Mouse (Mus musculus) CH12.LX (cell line): ENCODE data around the gene Mrpl41. TPM values are rescaled to one million over a fixed set of nuclear protein-coding genes. Genes with fewer than 3 reads are reported as not detected.
A peak's percentile ranks its signal among the peaks of the same experiment; 100 is the strongest.

Experiments used
- DNase-seq: peaks from one replicate; pipeline ENCODE4 v3.0.0-alpha.2; 2013; ENCODE audit errors: extremely low read depth
- H3K27ac ChIP-seq: 2 replicates; pipeline ENCODE4 v1.5.1; 2012; ENCODE audit warnings: low read depth, mild to moderate bottlenecking, control low read depth, moderate library complexity; ENCODE audit not compliant: insufficient read depth
- H3K27me3 ChIP-seq: replicated peaks from 2 replicates; pipeline ENCODE3; 2012; ENCODE audit warnings: inconsistent platforms
- H3K36me3 ChIP-seq, 2 experiments: replicated peaks in 1 of 2; 2 replicates each; pipeline versions ENCODE3 to v1.6.1; 2012; ENCODE audit warnings: inconsistent platforms in 1 of 2, low read length in 1 of 2, mild to moderate bottlenecking in 1 of 2, mixed read lengths in 1 of 2, moderate library complexity in 1 of 2; ENCODE audit not compliant: control insufficient read depth in 1 of 2, insufficient read depth in 1 of 2
- H3K4me1 ChIP-seq, 2 experiments: 2 replicates each; pipeline ENCODE4 v1.6.1; 2012; ENCODE audit warnings: inconsistent platforms in 1 of 2, moderate library complexity in 1 of 2; ENCODE audit not compliant: insufficient read depth in 2 of 2, control insufficient read depth in 1 of 2
- H3K4me2 ChIP-seq: 2 replicates; pipeline ENCODE4 v1.6.1; 2012; ENCODE audit warnings: low read depth, mild to moderate bottlenecking, control low read depth; ENCODE audit not compliant: poor library complexity, insufficient read depth, severe bottlenecking
- H3K4me3 ChIP-seq, 3 experiments: fragments of 150-350 bp in 1 of 3; sonication (generic) in 1 of 3; replicated peaks in 1 of 3; 2 replicates each; pipeline versions ENCODE3 to v1.5.1; 2011 to 2012; ENCODE audit warnings: low read depth in 2 of 3, low read length in 2 of 3, mild to moderate bottlenecking in 2 of 3, moderate library complexity in 2 of 3, control low read depth in 1 of 3, improper control_type of control experiment in 1 of 3, inconsistent platforms in 1 of 3, mixed read lengths in 1 of 3; ENCODE audit not compliant: poor library complexity in 1 of 3
- H3K79me2 ChIP-seq: replicated peaks from 2 replicates; pipeline ENCODE4 v1.6.1; 2012; ENCODE audit warnings: mild to moderate bottlenecking, moderate library complexity; ENCODE audit not compliant: control insufficient read depth, poor library complexity, insufficient read depth, severe bottlenecking; ENCODE audit errors: extremely low read depth
- H3K9ac ChIP-seq: 2 replicates; pipeline ENCODE4 v1.6.1; 2012; ENCODE audit warnings: low read depth, mild to moderate bottlenecking, control low read depth, moderate library complexity; ENCODE audit not compliant: insufficient read depth
- H3K9me3 ChIP-seq: replicated peaks from 2 replicates; pipeline ENCODE3; 2012; ENCODE audit warnings: low read length, inconsistent platforms, mixed read lengths
- CTCF ChIP-seq, 2 experiments: IDR thresholded peaks in 1 of 2; conservative IDR thresholded peaks in 1 of 2; 2 replicates each; pipeline ENCODE4 v1.5.1; 2011 to 2012; ENCODE audit warnings: low read depth in 2 of 2, low read length in 2 of 2, improper control_type of control experiment in 1 of 2, inconsistent platforms in 1 of 2, mild to moderate bottlenecking in 1 of 2, moderate library complexity in 1 of 2
- E2F4 ChIP-seq: IDR thresholded peaks from 2 replicates; pipeline ENCODE4 v1.6.1; 2011; ENCODE audit warnings: low read depth, low read length, improper control_type of control experiment; ENCODE audit not compliant: insufficient replicate concordance
- ELF1 ChIP-seq: IDR thresholded peaks from 2 replicates; pipeline ENCODE4 v1.6.1; 2014; ENCODE audit warnings: low read depth, mild to moderate bottlenecking, inconsistent platforms, low read length, improper control_type of control experiment
- EP300 ChIP-seq: IDR thresholded peaks from 2 replicates; pipeline ENCODE4 v1.6.1; 2011; ENCODE audit warnings: low read length, improper control_type of control experiment
- GABPA ChIP-seq: IDR thresholded peaks from 2 replicates; pipeline ENCODE4 v1.6.1; 2012; ENCODE audit warnings: low read depth, low read length, improper control_type of control experiment, inconsistent platforms; ENCODE audit not compliant: insufficient replicate concordance
- IRF4 ChIP-seq: IDR thresholded peaks from 2 replicates; pipeline ENCODE4 v1.6.1; 2014; ENCODE audit warnings: low read depth, mild to moderate bottlenecking, inconsistent platforms, low read length, improper control_type of control experiment
- JUND ChIP-seq: conservative IDR thresholded peaks from 2 replicates; pipeline ENCODE4 v1.6.1; 2011; ENCODE audit warnings: low read depth, low read length, improper control_type of control experiment
- MEF2A ChIP-seq: IDR thresholded peaks from 2 replicates; pipeline ENCODE4 v1.6.1; 2014; ENCODE audit warnings: low read depth, mild to moderate bottlenecking, inconsistent platforms, low read length, improper control_type of control experiment, borderline replicate concordance
- MXI1 ChIP-seq: IDR thresholded peaks from 2 replicates; pipeline ENCODE4 v1.6.1; 2011; ENCODE audit warnings: mild to moderate bottlenecking, low read depth, low read length, improper control_type of control experiment
- MYC ChIP-seq: IDR thresholded peaks from 2 replicates; pipeline ENCODE4 v1.6.1; 2011; ENCODE audit warnings: low read depth, mild to moderate bottlenecking, improper control_type of control experiment, low read length
- NRF1 ChIP-seq: IDR thresholded peaks from 2 replicates; pipeline ENCODE4 v1.6.1; 2014; ENCODE audit warnings: low read depth, mild to moderate bottlenecking, inconsistent platforms, low read length, improper control_type of control experiment, moderate library complexity
- RAD21 ChIP-seq: IDR thresholded peaks from 2 replicates; pipeline ENCODE4 v1.6.1; 2011; ENCODE audit warnings: low read depth, mild to moderate bottlenecking, low read length, improper control_type of control experiment, moderate library complexity
- TBP ChIP-seq: conservative IDR thresholded peaks from 2 replicates; pipeline ENCODE4 v1.6.1; 2011; ENCODE audit warnings: low read depth, low read length, improper control_type of control experiment
- UBTF ChIP-seq: IDR thresholded peaks from 2 replicates; pipeline ENCODE4 v1.6.1; 2012; ENCODE audit warnings: low read depth, mild to moderate bottlenecking, inconsistent platforms, low read length, improper control_type of control experiment, moderate library complexity
- dilution Hi-C: fragments of 300-500 bp; cut with MboI; formaldehyde crosslinking; loops from 2 replicates; pipeline ENCODE4 v1.14.3; 2020; ENCODE audit warnings: low sequenced_read_pairs; ENCODE audit not compliant: extremely low pct_unique_long_range_greater_than_20kb, extremely low pct_ligation_motif_present
- in situ Hi-C: fragments of 300-500 bp; cut with MboI; formaldehyde crosslinking; loops from 3 replicates; pipeline ENCODE4 v1.14.3; 2019; ENCODE audit warnings: low sequenced_read_pairs, low pct_ligation_motif_present, low pct_unique_long_range_greater_than_20kb, mixed read lengths
- polyA plus RNA-seq: library from polyadenylated mRNA; unstranded; fragments of >175 nt; gene quantifications from 2 replicates; pipeline ENCODE4 v1.2.1, GENCODE M21; 2012; ENCODE audit warnings: low read depth; ENCODE audit not compliant: insufficient read length
- total RNA-seq, 2 experiments: library from RNA; depleted of rRNA; stranded (reverse); fragments of 300-350 nt in 1 of 2; fragments of >200 nt in 1 of 2; gene quantifications; 2 replicates each; pipeline ENCODE4 v1.2.3; 2012 to 2014

Gene Mrpl41
- total and polyA plus RNA-seq, 3 experiments: 58.3 to 118 (median 77.8) TPM

DNA sequence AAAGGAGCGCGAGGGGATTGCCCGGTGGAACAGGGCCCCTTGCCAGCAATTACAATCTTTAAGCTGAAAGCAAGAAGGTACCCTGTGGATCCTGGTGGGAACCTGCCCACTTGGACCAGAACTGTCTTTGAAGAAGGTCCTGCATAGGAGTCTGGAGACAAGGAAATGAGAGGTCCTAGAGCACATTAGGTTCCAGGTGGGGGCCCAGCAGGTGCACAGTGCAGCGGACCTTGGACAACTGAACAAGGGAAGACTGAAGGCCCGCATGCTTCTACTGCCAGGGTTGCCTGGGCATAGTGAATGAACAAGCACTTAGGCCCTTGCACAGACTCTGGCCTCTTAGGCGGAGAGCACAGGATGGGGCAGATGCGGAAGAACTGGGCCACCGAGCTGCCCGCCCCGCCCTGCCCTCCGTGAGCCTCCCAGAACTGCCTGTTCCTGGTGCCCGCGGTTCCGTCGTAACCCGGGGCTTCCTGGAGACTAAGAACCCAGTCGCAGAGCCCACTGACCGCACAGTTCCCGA lies 40.4 kb downstream of the Mrpl41 start:
- Histone ChIP-seq H3K9me3 (no peaks in the 10 kb centered on the region), H3K27me3 (peaks cover 8% of the 10 kb centered on the region)
- in situ Hi-C loops (no loop called here), dilution Hi-C loops (no loop called here)
- peak; percentile 40 for DNase-seq
- TF ChIP-seq ELF1 (peak; percentile 81), UBTF (peak; percentile 54; the same call in 1 of the 2 replicates), MYC (0 out of 2 replicates have a peak, but pooled peaks have one; percentile 10), E2F4 (no peak), MXI1 (no peak)
- TF ChIP-seq, all 38 proteins: peak for 3
- Histone ChIP-seq H3K79me2 (no peaks in the 10 kb centered on the region; the same call in 1 of the 2 replicates), H3K36me3 (peaks cover 0 to 4% of the 10 kb centered on the region in 2 experiments), H3K4me1 (peaks cover 9 to 17% of the 10 kb centered on the region in 2 experiments), H3K27ac (peak overlapping the region; percentile 42), H3K9ac (peak overlapping the region; percentile 70), H3K4me3 (peak overlapping the region; percentile 69 to 95 (median 86)), H3K4me2 (peak overlapping the region; percentile 75)

DNA sequence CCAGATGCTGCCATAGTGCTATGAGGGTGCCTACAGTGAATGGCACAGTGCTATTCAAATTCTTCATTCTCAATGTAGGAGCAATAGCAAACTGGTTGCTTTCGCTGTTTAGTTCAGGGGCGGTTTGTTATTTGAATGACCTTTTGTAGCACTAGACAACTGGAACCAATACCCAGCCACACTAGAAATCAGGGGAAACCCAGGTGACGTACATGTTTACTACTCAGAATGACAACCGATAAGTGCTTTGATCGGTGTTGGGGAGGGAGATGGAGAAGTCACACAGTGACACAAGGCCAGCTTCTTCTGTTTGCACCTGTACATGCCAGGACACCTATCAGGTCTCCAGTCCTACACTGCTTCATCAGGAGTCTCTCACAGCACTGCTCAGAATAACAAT lies 45.3 kb downstream of the Mrpl41 start:
- no peak overlapping the region for H3K9ac ChIP-seq
- TF ChIP-seq EP300: no peak
- TF ChIP-seq, all 38 proteins: peak for 0
- peaks cover 17 to 36% of the 10 kb centered on the region in 2 experiments for H3K36me3 ChIP-seq
- H3K27me3 ChIP-seq: no peaks in the 10 kb centered on the region
- no peak for DNase-seq
- no peaks in the 10 kb centered on the region; the same call in 1 of the 2 replicates for H3K79me2 ChIP-seq
- peaks cover 14 to 41% of the 10 kb centered on the region in 2 experiments for H3K4me1 ChIP-seq
- H3K4me3 ChIP-seq: no peak overlapping the region
- dilution Hi-C loops (no loop called here), in situ Hi-C loops (no loop called here)
- no peaks in the 10 kb centered on the region for H3K9me3 ChIP-seq
- no peak overlapping the region for H3K27ac ChIP-seq
- no peak overlapping the region for H3K4me2 ChIP-seq

- H3K4me3 ChIP-seq: no peak overlapping the region
- DNase-seq: no peak
- H3K36me3 ChIP-seq: peaks cover 18 to 37% of the 10 kb centered on the region in 2 experiments
- dilution Hi-C loops (no loop called here), in situ Hi-C loops (no loop called here)
- H3K27ac ChIP-seq: no peak overlapping the region
- H3K4me1 ChIP-seq: peaks cover 13 to 39% of the 10 kb centered on the region in 2 experiments
- no peaks in the 10 kb centered on the region; the same call in 1 of the 2 replicates for H3K79me2 ChIP-seq
- H3K9ac ChIP-seq: no peak overlapping the region
- no peaks in the 10 kb centered on the region for H3K9me3 ChIP-seq
- no peak overlapping the region for H3K4me2 ChIP-seq
- H3K27me3 ChIP-seq: no peaks in the 10 kb centered on the region
- TF ChIP-seq TBP: no peak
- TF ChIP-seq ELF1: no peak
- no peak for TF ChIP-seq IRF4
- no peak for TF ChIP-seq MEF2A
- no peak for TF ChIP-seq JUND
- TF ChIP-seq RAD21: no peak
- no peak for TF ChIP-seq GABPA
- no peak for TF ChIP-seq NRF1
- TF ChIP-seq MYC: no peak
- no peak for TF ChIP-seq CTCF (conservative IDR thresholded peaks at IDR 0.05 in 1 of 2, IDR thresholded peaks at IDR 0.05 in 1 of 2; ENCODE audit: low read depth in 2 of 2, low read length in 2 of 2)
- TF ChIP-seq, all 38 proteins: peak for 0
Observed at GRCm38 (mm10) chr2:24929119-24929518, 45.8 kb downstream of the Mrpl41 start.
